In genomic region chr1:84694688-84695474, GRCm38 (mm10) we compare ENCODE assay signal across 8 mouse cellular contexts. TPM values are rescaled to one million over a fixed set of nuclear protein-coding genes. Genes with fewer than 3 reads are reported as not detected.
DNase-seq lines count a peak whose midpoint lies in the region; ATAC-seq lines count a peak whose summit lies in the region.

No protein-coding gene starts in this region.

- peaks cover 20% of the 10 kb centered on the region for H3K27me3 ChIP-seq in lung, embryonic 15.5 days
- no peaks in the 10 kb centered on the region for H3K27me3 ChIP-seq in hindbrain, embryonic 11.5 days (ENCODE audit: control insufficient read depth, insufficient read depth, low read length)
- H3K27me3 ChIP-seq in limb, embryonic 11.5 days (ENCODE audit: control insufficient read depth, insufficient read depth, low read length): peaks cover 16% of the 10 kb centered on the region

- DNase-seq in lung, postnatal 36 days: no peak
- peak; percentile 67 to 77 for DNase-seq in cerebellum, postnatal 25 days
- peak; percentile 61 for DNase-seq in hindbrain, embryonic 11.5 days (ENCODE audit: low spot score)
- peak; percentile 24 for DNase-seq in limb, embryonic 11.5 days (ENCODE audit: low spot score)
- peak; percentile 80 for DNase-seq in retina, postnatal 1 day
- no peak for DNase-seq in thymus, postnatal 36 days
- DNase-seq in kidney, adult 8-10 months: no peak

- 12% methylated on average over 26 of the region's 26 CpGs for WGBS in lung, embryonic 15.5 days
- WGBS in hindbrain, embryonic 11.5 days: 9% methylated on average over 26 of the region's 26 CpGs
- WGBS in limb, embryonic 11.5 days: 17% methylated on average over 26 of the region's 26 CpGs

- H3K4me1 ChIP-seq in lung, embryonic 15.5 days: peaks cover 12% of the 10 kb centered on the region
- no peaks in the 10 kb centered on the region for H3K4me1 ChIP-seq in hindbrain, embryonic 11.5 days (replicated peaks; ENCODE audit: control insufficient read depth, insufficient read depth, low read length)
- peaks cover 9% of the 10 kb centered on the region; the same call in 1 of the 2 replicates for H3K4me1 ChIP-seq in limb, embryonic 11.5 days (ENCODE audit: control insufficient read depth, insufficient read depth, low read length)

- H3K4me2 ChIP-seq in lung, embryonic 15.5 days: peak overlapping the region; percentile 86
- peak overlapping the region; percentile 93 for H3K4me2 ChIP-seq in hindbrain, embryonic 11.5 days (replicated peaks; ENCODE audit: low read depth, low read length)
- peak overlapping the region; percentile 91 for H3K4me2 ChIP-seq in limb, embryonic 11.5 days (ENCODE audit: low read depth, severe bottlenecking)

- H3K4me3 ChIP-seq in lung, embryonic 15.5 days: peak overlapping the region; percentile 42
- H3K4me3 ChIP-seq in hindbrain, embryonic 11.5 days (ENCODE audit: low read depth, low read length): peak overlapping the region; percentile 85
- H3K4me3 ChIP-seq in limb, embryonic 11.5 days (ENCODE audit: low read depth, low read length): peak overlapping the region; percentile 38

- 0 out of 2 replicates have a peak, but pooled peaks have one; percentile 12 for ATAC-seq in lung, embryonic 15.5 days (ENCODE audit: borderline replicate concordance, extremely low read depth, low FRiP score, low TSS enrichment)
- ATAC-seq in hindbrain, embryonic 11.5 days (ENCODE audit: low FRiP score): peak; percentile 64
- ATAC-seq in limb, embryonic 11.5 days (ENCODE audit: insufficient number of reproducible peaks, low FRiP score, low TSS enrichment, low read depth): peak; percentile 29; the same call in 1 of the 2 replicates

- H3K9ac ChIP-seq in lung, embryonic 15.5 days: no peak overlapping the region
- peak overlapping the region; percentile 84 for H3K9ac ChIP-seq in hindbrain, embryonic 11.5 days (ENCODE audit: low read depth, low read length)
- H3K9ac ChIP-seq in limb, embryonic 11.5 days (ENCODE audit: low read length): peak overlapping the region; percentile 27; the same call in 1 of the 2 replicates

- H3K9me3 ChIP-seq in lung, embryonic 15.5 days: no peaks in the 10 kb centered on the region
- no peaks in the 10 kb centered on the region for H3K9me3 ChIP-seq in hindbrain, embryonic 11.5 days (ENCODE audit: control insufficient read depth, low read length)
- H3K9me3 ChIP-seq in limb, embryonic 11.5 days (ENCODE audit: control insufficient read depth, low read length): no peaks in the 10 kb centered on the region

- H3K27ac ChIP-seq in lung, embryonic 15.5 days: no peak overlapping the region
- H3K27ac ChIP-seq in hindbrain, embryonic 11.5 days (ENCODE audit: low read depth, low read length): peak overlapping the region; percentile 86
- no peak overlapping the region for H3K27ac ChIP-seq in limb, embryonic 11.5 days (replicated peaks; ENCODE audit: low read depth, low read length)

- H3K36me3 ChIP-seq in lung, embryonic 15.5 days: no peaks in the 10 kb centered on the region
- H3K36me3 ChIP-seq in hindbrain, embryonic 11.5 days (ENCODE audit: control insufficient read depth, insufficient read depth, low read length): no peaks in the 10 kb centered on the region
- H3K36me3 ChIP-seq in limb, embryonic 11.5 days (ENCODE audit: control insufficient read depth, insufficient read depth, low read length): no peaks in the 10 kb centered on the region

RNA-seq across cellular contexts. Expression of gene Dner, which starts 1.1 kb away (rescaled TPM):
- polyA plus RNA-seq in lung, embryonic 15.5 days (2015; fragmentation: Nextera tagmentation; extraction: Ambion mirVana): 1.6 and 1.7 TPM in 2 replicates
- polyA plus RNA-seq in hindbrain, embryonic 11.5 days (2014; fragmentation: Nextera tagmentation; extraction: Ambion mirVana): 44.7 and 48.7 TPM in 2 replicates
- 1.1 TPM in 2 replicates for polyA plus RNA-seq in limb, embryonic 11.5 days (2014; fragmentation: Nextera tagmentation; extraction: Ambion mirVana)

Comparison
In these comparisons a context has a peak if more than half of its experiments do, and no peak if none do; other contexts are left out.
1. ATAC-seq: peak in every context shown above with its lines; median percentile 64 in hindbrain, embryonic 11.5 days; 29 in limb, embryonic 11.5 days; 12 in lung, embryonic 15.5 days.
2. DNase-seq: peak in cerebellum, postnatal 25 days (2 of 2), hindbrain, embryonic 11.5 days (single experiment), limb, embryonic 11.5 days (single experiment) and retina, postnatal 1 day (single experiment); none in lung, postnatal 36 days (single experiment), thymus, postnatal 36 days (0 of 2) and kidney, adult 8-10 months (0 of 2).
3. RNA of gene Dner, which starts 1.1 kb away (polyA plus RNA-seq): 44.7 to 48.7 TPM in hindbrain, embryonic 11.5 days; 1.6 to 1.7 TPM in lung, embryonic 15.5 days and 1.1 TPM in limb, embryonic 11.5 days; every median in the first group is over 10 times any median in the second.
4. Peak in every context shown above with its lines, with median percentiles within 50 percentile points of each other: H3K4me2 ChIP-seq and H3K4me3 ChIP-seq.